Mouse (Mus musculus): ENCODE data around the gene Lenep.

The Lenep gene

DNA sequence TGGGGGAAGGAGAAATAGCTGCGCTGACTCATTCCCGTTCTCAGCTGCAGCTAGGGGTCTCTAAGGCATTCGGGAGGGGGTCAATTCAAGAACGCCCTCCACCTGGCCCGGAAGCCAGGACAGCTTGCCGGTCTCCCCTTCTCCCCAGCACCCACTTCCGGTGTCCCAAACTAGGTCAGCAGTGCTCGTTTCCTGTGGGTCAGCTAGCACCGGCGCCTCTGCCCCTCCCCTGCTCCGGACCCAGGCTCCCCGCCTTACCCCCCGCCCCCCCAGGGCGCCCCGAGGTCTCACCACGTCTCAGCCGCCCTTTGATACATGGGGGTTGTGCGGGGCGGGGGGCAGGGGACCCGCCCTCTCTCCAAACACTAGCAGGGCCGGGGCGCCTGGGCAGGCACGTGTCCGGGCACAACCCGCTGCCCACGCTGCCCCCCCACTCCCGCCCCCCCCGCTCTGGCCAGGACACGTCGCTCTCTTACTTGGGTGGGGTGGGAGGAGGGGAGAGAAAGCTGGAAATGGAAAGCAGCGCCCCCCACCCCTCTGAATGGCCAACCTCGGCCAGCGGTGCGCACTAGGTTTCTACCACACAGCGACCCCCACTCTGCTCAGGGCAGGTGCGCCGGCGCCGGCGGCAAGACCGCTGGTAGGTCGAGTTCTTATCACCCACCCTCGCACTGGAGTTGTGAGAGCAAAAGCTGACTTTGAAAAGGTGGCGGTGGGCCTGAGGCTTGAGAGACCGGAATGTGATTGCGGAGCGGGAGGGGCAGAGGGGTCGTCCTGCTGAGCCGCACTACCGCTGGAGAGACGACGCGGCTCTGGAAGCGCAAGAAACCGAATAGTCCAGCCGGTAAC, 10.7 kb downstream of the Lenep start:
- peak; percentile 66 for DNase-seq (ENCODE audit: low spot score)

GRCm38 (mm10) chr3:89390699-89391662, 11.6 kb downstream of the Lenep start:
- peak; percentile 52 for DNase-seq (ENCODE audit: low spot score)

- DNase-seq (ENCODE audit: low spot score): peak; percentile 58
Observed at GRCm38 (mm10) chr3:89390111-89390515, 12.5 kb downstream of the Lenep start.

GRCm38 (mm10) chr3:89388901-89389740, 13.5 kb downstream of the Lenep start:
- no peak for DNase-seq (ENCODE audit: low spot score)

DNA sequence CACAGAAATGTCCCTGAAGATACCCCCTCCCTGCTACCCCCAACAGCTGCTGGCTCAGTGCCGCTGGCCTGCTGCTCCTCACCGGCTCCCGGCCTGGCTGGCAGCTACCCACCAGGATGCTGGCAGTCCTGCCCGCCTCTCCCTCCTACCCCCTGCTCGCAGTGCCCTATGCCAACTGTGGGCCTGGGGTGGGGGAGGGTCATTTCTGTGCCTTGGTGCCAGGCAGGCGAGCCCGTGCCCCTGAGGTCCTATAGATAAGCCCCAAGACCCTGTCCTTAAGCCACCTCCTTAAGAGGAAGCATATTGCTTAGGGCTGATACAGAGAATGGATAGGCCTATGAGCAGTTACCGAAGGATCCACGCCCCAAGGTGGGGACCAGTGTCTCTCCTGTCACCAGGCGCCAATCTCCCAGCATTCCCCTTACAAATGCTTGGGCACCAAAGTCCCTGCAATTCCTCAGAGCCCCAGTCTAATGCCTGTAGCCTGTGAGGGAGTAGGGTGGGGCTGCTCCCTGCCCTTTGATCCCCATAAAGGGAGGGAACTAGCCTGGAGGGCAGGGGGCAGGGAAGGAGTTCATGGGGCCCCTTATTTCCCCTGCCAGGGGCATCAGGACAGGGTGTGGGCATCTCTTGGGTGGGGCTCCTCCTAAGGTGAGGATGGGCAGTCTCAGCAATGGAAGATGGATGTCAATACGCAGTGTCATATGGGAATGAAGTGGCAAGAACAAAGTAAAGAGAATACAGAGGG, 14.3 kb downstream of the Lenep start:
- DNase-seq (ENCODE audit: low spot score): peak; percentile 67

DNA sequence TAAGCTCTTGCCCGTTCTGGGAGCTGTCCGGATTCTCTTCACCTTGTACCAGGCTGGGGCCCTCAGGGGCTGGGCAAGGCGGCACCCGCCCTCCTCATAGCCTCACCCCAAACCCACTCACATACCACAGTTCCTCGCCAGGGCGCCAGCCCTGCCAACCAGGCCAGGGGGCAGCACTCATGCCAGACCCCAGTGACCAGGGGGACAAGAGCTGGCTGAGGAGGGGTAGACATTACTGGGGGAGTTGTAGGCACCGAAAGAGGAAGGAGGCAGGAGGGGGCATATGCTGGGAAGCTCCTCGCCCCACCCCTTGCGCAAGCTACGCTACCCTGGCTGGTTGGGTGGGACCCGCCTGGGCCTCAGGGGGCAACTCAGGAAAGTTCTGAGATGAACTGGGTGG, 15.0 kb downstream of the Lenep start:
- peak; percentile 46 for DNase-seq (ENCODE audit: low spot score)

GRCm38 (mm10) chr3:89386438-89387420, 15.9 kb downstream of the Lenep start:
- no peak for DNase-seq (ENCODE audit: low spot score)

DNA sequence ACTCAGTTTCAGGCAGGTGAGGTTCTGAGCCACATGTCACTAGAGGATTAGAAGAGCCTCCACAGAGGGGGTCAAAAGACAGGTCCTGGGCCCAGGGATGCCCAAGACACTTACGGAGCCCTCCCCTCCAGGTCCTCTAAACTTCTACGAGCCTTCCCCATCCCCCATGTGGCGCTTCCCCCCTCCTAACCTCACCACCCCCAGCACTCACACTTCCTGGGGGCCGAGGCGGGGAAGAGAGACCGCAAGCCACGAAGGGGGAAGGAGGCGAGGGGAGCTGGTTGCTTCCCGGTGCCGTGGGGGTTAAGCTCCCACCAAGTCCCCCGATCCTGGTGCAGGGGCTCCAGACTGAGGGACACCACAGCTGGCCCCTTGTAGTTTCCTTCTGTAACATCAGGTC, 17.1 kb downstream of the Lenep start:
- no peak for DNase-seq (ENCODE audit: low spot score)

DNA sequence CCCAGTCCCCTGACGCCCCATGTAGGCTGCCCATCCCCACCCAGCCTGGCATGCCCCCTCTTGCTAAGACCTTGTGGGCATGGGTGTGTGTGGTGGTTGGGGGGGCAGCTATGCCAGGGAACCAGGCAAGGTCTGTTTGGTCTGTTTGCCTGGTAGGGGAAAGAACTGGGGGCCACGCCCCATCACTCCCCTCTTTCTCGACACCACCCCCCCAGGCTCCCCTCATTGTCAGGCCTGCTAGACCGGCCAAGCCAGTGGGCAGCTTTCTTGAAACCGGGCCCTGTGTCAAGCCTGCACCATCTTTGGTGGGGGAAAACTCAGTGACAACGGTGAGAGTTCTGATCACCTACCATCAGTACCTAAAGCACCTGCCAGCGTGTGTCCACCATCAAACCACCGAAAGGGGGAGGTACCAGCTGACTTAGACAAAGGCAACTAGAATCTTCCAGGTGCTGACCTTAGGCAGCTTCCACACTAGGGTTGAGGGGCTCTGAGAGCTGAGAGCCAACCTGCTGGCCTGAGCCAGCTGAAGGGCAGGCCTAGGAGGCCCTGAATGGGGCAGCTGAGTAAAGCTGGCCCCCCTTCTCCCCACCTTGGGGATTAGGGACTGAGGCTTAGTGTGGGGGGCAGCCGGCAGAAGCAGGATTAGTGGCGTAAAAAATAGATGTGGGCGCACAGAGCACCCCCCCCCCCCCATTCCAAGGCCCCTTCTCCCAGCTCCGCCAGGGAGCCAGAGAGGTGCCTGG, 18.1 kb downstream of the Lenep start:
- no peak for DNase-seq (ENCODE audit: low spot score)

DNA sequence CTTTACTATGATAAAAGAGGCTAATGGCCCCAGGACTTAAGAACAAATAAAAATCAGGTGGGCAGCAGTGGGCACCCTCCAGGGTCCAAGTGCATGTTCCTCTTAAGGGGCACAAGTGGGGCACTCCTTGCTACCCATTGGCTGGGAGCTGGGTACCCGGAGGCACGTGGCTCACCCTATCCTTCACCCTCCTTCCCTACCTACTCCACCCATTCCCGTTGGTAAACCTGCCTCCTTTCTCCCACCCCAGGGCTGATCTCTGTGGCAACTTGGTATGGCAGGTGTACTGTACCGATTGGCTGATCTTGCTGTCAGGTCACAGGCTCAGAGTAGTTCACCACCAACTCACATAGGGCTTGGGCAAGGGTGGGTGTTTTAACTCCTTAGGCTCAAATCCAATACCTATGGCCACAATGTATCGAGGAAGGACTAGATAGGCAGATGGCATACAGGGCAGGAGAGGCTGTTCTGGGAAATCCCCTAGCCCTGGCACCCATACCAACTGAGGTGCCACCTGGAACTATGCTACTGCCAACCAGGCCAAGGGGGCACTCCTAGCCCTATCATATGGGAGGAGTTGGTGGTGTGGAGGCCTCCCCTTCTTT, 18.8 kb downstream of the Lenep start:
- DNase-seq (ENCODE audit: low spot score): no peak

DNA sequence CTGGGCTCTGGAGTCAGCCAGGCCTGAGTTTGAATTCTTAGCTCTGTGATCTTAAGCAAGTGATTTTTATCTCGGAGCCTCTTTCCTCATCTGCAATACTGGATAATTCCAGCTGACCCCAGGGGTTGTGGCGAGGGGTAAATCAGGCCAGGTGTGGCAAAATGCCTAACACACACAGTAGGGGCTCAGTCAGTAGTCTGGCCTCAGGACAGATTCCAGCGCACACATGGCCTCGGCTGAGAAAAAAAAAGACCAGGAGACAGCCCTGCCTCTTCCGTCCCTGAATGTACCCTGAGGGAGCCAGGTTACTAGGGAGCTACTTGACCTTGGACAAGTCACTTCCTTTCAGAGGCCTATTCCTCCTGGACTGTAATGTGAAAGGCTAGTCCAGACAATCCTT, 19.6 kb downstream of the Lenep start:
- DNase-seq (ENCODE audit: low spot score): no peak

- DNase-seq (ENCODE audit: low spot score): no peak
Observed at GRCm38 (mm10) chr3:89382033-89382882, 20.3 kb downstream of the Lenep start.

DNA sequence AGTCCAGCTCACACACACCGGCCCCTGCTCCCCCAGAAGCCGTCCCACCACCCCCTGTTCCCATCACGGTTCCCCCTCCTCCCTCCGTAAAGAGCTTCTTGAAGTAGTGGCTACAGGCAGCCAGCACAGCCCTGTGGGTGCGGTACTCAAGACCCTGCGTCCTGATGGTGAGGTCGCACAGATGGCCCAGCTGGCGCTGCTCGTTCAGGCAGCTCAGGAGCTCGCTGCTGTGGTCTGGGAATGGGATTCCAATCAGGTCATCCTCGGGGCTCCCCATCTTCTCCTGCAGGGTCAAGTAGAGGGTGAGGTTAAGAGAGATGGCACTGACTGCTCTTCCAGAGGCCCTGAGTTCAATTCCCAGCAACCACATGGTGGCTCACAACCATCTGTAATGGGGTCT, 21.4 kb downstream of the Lenep start:
- DNase-seq (ENCODE audit: low spot score): no peak

GRCm38 (mm10) chr3:89380711-89381110, 21.9 kb downstream of the Lenep start:
- no peak for DNase-seq (ENCODE audit: low spot score)

- no peak for DNase-seq (ENCODE audit: low spot score)
Observed at GRCm38 (mm10) chr3:89380291-89380690, 22.3 kb downstream of the Lenep start.

DNA sequence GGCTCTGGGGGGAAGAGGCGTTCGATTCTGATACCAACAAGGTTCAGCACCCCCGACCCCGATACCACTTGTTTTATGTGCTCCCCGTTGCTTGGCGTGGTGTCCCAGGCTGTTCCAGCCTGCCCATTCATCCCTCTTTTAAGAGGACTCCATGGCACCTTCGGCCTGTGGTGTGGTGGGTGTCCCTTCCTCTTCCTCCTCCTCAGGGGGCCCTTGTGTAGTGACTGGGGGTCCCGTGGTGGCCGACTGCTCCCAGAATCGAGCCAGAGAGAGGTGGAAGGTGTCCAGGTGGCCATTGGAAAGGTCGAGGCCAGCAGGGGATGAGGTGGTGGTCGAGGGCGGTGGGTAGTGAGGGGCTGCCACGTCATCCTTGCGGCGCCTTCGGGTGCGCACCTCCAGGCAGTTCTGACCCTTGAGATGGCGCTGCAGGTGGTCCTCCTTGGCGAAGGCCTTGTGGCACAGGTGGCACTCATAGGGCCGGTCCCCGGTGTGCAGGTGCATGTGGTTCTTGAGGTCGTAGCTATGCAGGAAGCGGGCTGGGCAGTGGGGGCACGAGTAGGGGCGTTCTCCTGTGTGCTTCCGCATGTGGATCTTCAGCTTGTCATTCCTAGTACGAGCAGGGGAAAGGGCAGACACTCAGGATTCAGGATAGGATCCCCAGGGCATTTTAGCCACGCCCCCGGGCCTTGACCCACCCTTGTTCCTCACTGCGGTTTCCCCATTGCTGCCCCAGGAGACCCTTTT, 23.0 kb downstream of the Lenep start:
- DNase-seq (ENCODE audit: low spot score): no peak

DNA sequence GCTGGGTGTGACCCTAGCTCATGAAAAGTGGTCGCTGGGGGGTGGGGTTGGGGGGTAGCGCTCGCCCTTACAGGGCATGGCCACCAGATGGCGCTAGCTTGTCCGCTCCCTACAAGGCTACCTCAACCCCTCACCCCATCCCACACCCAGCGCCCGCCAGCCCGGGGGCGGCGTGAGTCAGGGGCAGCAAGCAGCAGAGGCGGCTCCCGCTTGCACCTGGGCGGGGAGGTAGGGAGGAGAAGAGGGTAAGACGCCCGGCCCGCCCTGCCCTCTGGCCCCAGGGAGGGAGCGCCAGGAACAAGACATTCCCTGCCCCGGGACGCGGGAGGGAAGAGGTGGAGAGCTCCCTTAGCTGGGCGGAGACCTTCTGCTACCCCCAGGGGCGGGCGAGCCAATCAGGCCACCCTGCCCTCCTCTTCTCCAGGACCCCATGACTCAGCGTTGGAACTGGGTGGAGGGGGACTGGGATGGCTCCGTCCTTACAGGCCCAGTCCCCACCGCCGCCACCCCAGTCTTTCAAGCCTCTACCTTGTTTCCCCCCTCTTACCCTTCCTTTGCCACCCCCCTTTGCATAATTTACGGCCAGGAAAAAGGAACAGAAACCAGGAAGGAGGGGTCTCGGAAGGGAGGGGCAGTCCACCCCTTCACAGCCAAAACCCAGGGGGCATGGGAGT, 24.1 kb downstream of the Lenep start:
- DNase-seq (ENCODE audit: low spot score): peak; percentile 78
